ENCODE assay signal across 15 mouse cellular contexts in the genomic region with DNA sequence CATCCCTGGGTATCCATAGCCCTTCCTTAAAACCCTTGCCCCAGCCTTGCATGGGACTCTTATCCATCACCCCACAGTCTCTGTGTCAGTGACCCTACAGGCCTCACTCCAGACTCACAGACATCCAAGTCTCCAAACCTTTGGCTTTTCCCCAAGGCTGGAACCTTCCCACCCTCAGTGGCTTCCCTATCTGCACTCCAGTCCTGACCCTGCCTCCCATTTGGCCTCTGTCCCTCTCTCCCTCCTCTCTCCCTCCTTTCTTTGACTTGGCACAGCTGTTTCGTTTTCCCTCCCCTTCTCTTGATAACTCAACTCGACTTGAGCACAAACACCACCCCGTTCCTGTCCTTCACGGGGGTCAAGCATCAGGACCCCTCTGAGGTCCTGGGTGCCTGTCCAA. TPM values are rescaled to one million over a fixed set of nuclear protein-coding genes. Genes with fewer than 3 reads are reported as not detected.
DNase-seq lines count a peak whose midpoint lies in the region; ATAC-seq and TF ChIP-seq lines count a peak whose summit lies in the region.
"Had no signal": no experiment of that assay in that cellular context is flagged by ENCODE, and none has a peak within 500 bp of the region (broad histone marks: within the 10 kb centered on the region; RNA-seq: fewer than 3 reads in every experiment).

No protein-coding gene starts in this region.

- H3K4me2 ChIP-seq in forebrain, embryonic 14.5 days (ENCODE audit: low read length): no peak overlapping the region
- H3K4me2 ChIP-seq: embryonic facial prominence, embryonic 12.5 days; forebrain, embryonic 12.5 days; limb, embryonic 12.5 days; lung, embryonic 15.5 days; neural tube, embryonic 15.5 days had no signal

- no peaks in the 10 kb centered on the region for H3K79me2 ChIP-seq in heart, adult 2 months (replicated peaks; ENCODE audit: control insufficient read depth, insufficient read depth, low read length)

- H3K27me3 ChIP-seq in heart, adult 2 months (ENCODE audit: control insufficient read depth, insufficient read depth, low read length): no peaks in the 10 kb centered on the region
- peaks cover 13% of the 10 kb centered on the region; the same call in 1 of the 2 replicates for H3K27me3 ChIP-seq in heart, embryonic 10.5 days (ENCODE audit: insufficient read depth, poor library complexity, severe bottlenecking)
- H3K27me3 ChIP-seq in forebrain, embryonic 14.5 days (replicated peaks; ENCODE audit: control insufficient read depth, insufficient read depth, low read length): no peaks in the 10 kb centered on the region
- H3K27me3 ChIP-seq: embryonic facial prominence, embryonic 12.5 days; forebrain, embryonic 12.5 days; lung, embryonic 15.5 days; neural tube, embryonic 15.5 days had no signal

- peak; percentile 75 to 84 for DNase-seq in heart, adult 2 months
- DNase-seq in heart, embryonic 10.5 days (ENCODE audit: low spot score): no peak
- DNase-seq in gastrocnemius, adult 18-20 months (ENCODE audit: low spot score): peak; percentile 74
- peak; percentile 82 to 84 for DNase-seq in heart, postnatal 10 days
- peak; percentile 32 for DNase-seq in lung, adult 2 months
- no peak for DNase-seq in layer of hippocampus, adult 9-11 months
- DNase-seq in frontal cortex, postnatal 14 days (ENCODE audit: low spot score in 2 of 2): no peak
- DNase-seq in forebrain, embryonic 14.5 days (ENCODE audit: low spot score): no peak
- DNase-seq: cerebellum, postnatal 14 days had no signal

- H3K4me3 ChIP-seq in heart, adult 2 months: no peak overlapping the region
- H3K4me3 ChIP-seq in heart, embryonic 10.5 days: no peak overlapping the region
- no peak overlapping the region for H3K4me3 ChIP-seq in lung, adult 2 months (replicated peaks; ENCODE audit: extremely low read depth, low read depth, low read length)
- no peak overlapping the region for H3K4me3 ChIP-seq in forebrain, embryonic 14.5 days (ENCODE audit: low read depth, low read length)
- H3K4me3 ChIP-seq: embryonic facial prominence, embryonic 12.5 days; forebrain, embryonic 12.5 days; limb, embryonic 12.5 days; lung, embryonic 15.5 days; neural tube, embryonic 15.5 days had no signal

- no peak for TF ChIP-seq POLR2A in heart, adult 2 months (IDR thresholded peaks at IDR 0.05; ENCODE audit: insufficient read depth, low read depth, low read length)
- no peak for TF ChIP-seq POLR2A in lung, adult 2 months (IDR thresholded peaks at IDR 0.05; ENCODE audit: borderline replicate concordance, extremely low read depth, low read depth, low read length)

- TF ChIP-seq CTCF in heart, adult 2 months (IDR thresholded peaks at IDR 0.05): no peak
- TF ChIP-seq CTCF in lung, adult 2 months (IDR thresholded peaks at IDR 0.05; ENCODE audit: insufficient read depth, low read length): no peak

- H3K27ac ChIP-seq in heart, adult 2 months: peak overlapping the region; percentile 48; the same call in 1 of the 2 replicates
- no peak overlapping the region for H3K27ac ChIP-seq in heart, embryonic 10.5 days
- H3K27ac ChIP-seq in forebrain, embryonic 14.5 days (ENCODE audit: low read depth, low read length): no peak overlapping the region
- H3K27ac ChIP-seq: embryonic facial prominence, embryonic 12.5 days; forebrain, embryonic 12.5 days; limb, embryonic 12.5 days; lung, embryonic 15.5 days; neural tube, embryonic 15.5 days had no signal

- no peak overlapping the region for H3K9ac ChIP-seq in heart, adult 2 months (ENCODE audit: low read depth, low read length)
- H3K9ac ChIP-seq in forebrain, embryonic 14.5 days (ENCODE audit: low read length): no peak overlapping the region
- H3K9ac ChIP-seq: embryonic facial prominence, embryonic 12.5 days; forebrain, embryonic 12.5 days; limb, embryonic 12.5 days; lung, embryonic 15.5 days; neural tube, embryonic 15.5 days had no signal

- intact Hi-C loops in heart, adult 2 months (cut with DNase I): loop anchor here (5.0 kb wide), 1 partner anchor 33 kb away; no protein-coding TSS in a partner anchor
- intact Hi-C loops in heart, postnatal 10 days (cut with DNase I): no loop called here

- H3K9me3 ChIP-seq in heart, embryonic 10.5 days: no peaks in the 10 kb centered on the region
- H3K9me3 ChIP-seq in forebrain, embryonic 14.5 days (replicated peaks; ENCODE audit: control insufficient read depth, low read length): no peaks in the 10 kb centered on the region
- H3K9me3 ChIP-seq: embryonic facial prominence, embryonic 12.5 days; forebrain, embryonic 12.5 days; limb, embryonic 12.5 days; lung, embryonic 15.5 days; neural tube, embryonic 15.5 days had no signal

- no peak for ATAC-seq in forebrain, embryonic 14.5 days

- WGBS in heart, adult 2 months: 38% methylated on average over 4 of the region's 4 CpGs
- WGBS in heart, embryonic 10.5 days: 56% methylated on average over 4 of the region's 4 CpGs
- WGBS in lung, adult 2 months: 18% methylated on average over 4 of the region's 4 CpGs
- 77% methylated on average over 4 of the region's 4 CpGs for WGBS in forebrain, embryonic 14.5 days

- TF ChIP-seq EP300 in heart, adult 2 months (IDR thresholded peaks at IDR 0.05; ENCODE audit: insufficient read depth, low read depth, low read length): no peak

- H3K36me3 ChIP-seq in heart, adult 2 months (ENCODE audit: control insufficient read depth, insufficient read depth, low read length): no peaks in the 10 kb centered on the region
- H3K36me3 ChIP-seq in heart, embryonic 10.5 days: no peaks in the 10 kb centered on the region
- no peaks in the 10 kb centered on the region for H3K36me3 ChIP-seq in forebrain, embryonic 14.5 days (ENCODE audit: control insufficient read depth, insufficient read depth, low read length)
- H3K36me3 ChIP-seq: embryonic facial prominence, embryonic 12.5 days; forebrain, embryonic 12.5 days; limb, embryonic 12.5 days; lung, embryonic 15.5 days; neural tube, embryonic 15.5 days had no signal

- peaks cover 6% of the 10 kb centered on the region for H3K4me1 ChIP-seq in heart, adult 2 months (ENCODE audit: control insufficient read depth, insufficient read depth, low read length)
- H3K4me1 ChIP-seq in heart, embryonic 10.5 days: peaks cover 23% of the 10 kb centered on the region
- H3K4me1 ChIP-seq in lung, adult 2 months (ENCODE audit: control insufficient read depth, insufficient read depth, low read length): peaks cover 11% of the 10 kb centered on the region
- H3K4me1 ChIP-seq in forebrain, embryonic 14.5 days (ENCODE audit: control insufficient read depth, insufficient read depth, low read length): no peaks in the 10 kb centered on the region
- H3K4me1 ChIP-seq: forebrain, embryonic 12.5 days; limb, embryonic 12.5 days had no signal

RNA-seq across cellular contexts. Expression of a gene that starts 20.1 kb away (rescaled TPM):
- 10 to 100 TPM; 28.5 to 28.8 TPM for total RNA-seq in heart, adult 2 months (2021)
- polyA plus RNA-seq in heart, adult 2 months (2012; rRNA removed): 27.3 and 32.7 TPM in 2 replicates
- 0.04 and 0.07 TPM in 2 replicates for polyA plus RNA-seq in heart, embryonic 10.5 days (2016; fragmentation: Nextera tagmentation; extraction: Ambion mirVana)
- total RNA-seq in gastrocnemius, adult 18-20 months (2021): 10 to 100 TPM; 28.3 to 32.8 TPM
- 10 to 100 TPM; 63.9 to 66.5 TPM for total RNA-seq in heart, postnatal 10 days (2021)
- 39.6 and 49.2 TPM in 2 replicates for polyA plus RNA-seq in lung, adult 2 months (2012; rRNA removed)
- 0.04 and 0.10 TPM in 2 replicates for polyA plus RNA-seq in forebrain, embryonic 14.5 days (2014; fragmentation: Nextera tagmentation; extraction: Ambion mirVana)
- polyA plus RNA-seq: limb, embryonic 12.5 days had no signal

RNA-seq across cellular contexts. Expression of a gene that starts 43.5 kb away (rescaled TPM):
- 10 to 100 TPM; 15.3 to 18.4 TPM for total RNA-seq in heart, adult 2 months (2021)
- 25.3 and 27.4 TPM in 2 replicates for polyA plus RNA-seq in heart, adult 2 months (2012; rRNA removed)
- 74.0 and 76.8 TPM in 2 replicates for polyA plus RNA-seq in heart, embryonic 10.5 days (2016; fragmentation: Nextera tagmentation; extraction: Ambion mirVana)
- 1 to 10 TPM; 5.9 to 7.9 TPM for total RNA-seq in gastrocnemius, adult 18-20 months (2021)
- total RNA-seq in heart, postnatal 10 days (2021): 10 to 100 TPM; 19.0 to 19.3 TPM
- 81.8 and 88.0 TPM in 2 replicates for polyA plus RNA-seq in lung, adult 2 months (2012; rRNA removed)
- 75.0 and 90.9 TPM in 2 replicates for polyA plus RNA-seq in forebrain, embryonic 14.5 days (2014; fragmentation: Nextera tagmentation; extraction: Ambion mirVana)

RNA-seq across cellular contexts. Expression of a gene that starts 45.9 kb away (rescaled TPM):
- total RNA-seq in heart, adult 2 months (2021): 1 to 10 TPM; 7.9 TPM
- 4.0 and 8.8 TPM in 2 replicates for polyA plus RNA-seq in heart, adult 2 months (2012; rRNA removed)
- polyA plus RNA-seq in heart, embryonic 10.5 days (2016; fragmentation: Nextera tagmentation; extraction: Ambion mirVana): 12.6 TPM in 2 replicates
- total RNA-seq in gastrocnemius, adult 18-20 months (2021): 1 to 10 TPM; 5.7 to 6.0 TPM
- total RNA-seq in heart, postnatal 10 days (2021): 1 to 10 TPM; 8.5 to 9.9 TPM
- polyA plus RNA-seq in lung, adult 2 months (2012; rRNA removed): 2.4 and 2.9 TPM in 2 replicates
- 12.6 and 14.9 TPM in 2 replicates for polyA plus RNA-seq in forebrain, embryonic 14.5 days (2014; fragmentation: Nextera tagmentation; extraction: Ambion mirVana)

RNA-seq across cellular contexts. Expression of a gene that starts 53.2 kb away (rescaled TPM):
- 10 to 100 TPM; 16.8 to 19.7 TPM for total RNA-seq in heart, adult 2 months (2021)
- polyA plus RNA-seq in heart, adult 2 months (2012; rRNA removed): 18.0 and 26.6 TPM in 2 replicates
- polyA plus RNA-seq in heart, embryonic 10.5 days (2016; fragmentation: Nextera tagmentation; extraction: Ambion mirVana): not detected in 2 replicates
- 10 to 100 TPM in 1 of 2 experiments, 1 to 10 TPM in 1; 4.3 to 11.7 TPM for total RNA-seq in gastrocnemius, adult 18-20 months (2021)
- 10 to 100 TPM; 15.8 to 19.5 TPM for total RNA-seq in heart, postnatal 10 days (2021)
- 136 and 137 TPM in 2 replicates for polyA plus RNA-seq in lung, adult 2 months (2012; rRNA removed)
- not detected in 2 replicates for polyA plus RNA-seq in forebrain, embryonic 14.5 days (2014; fragmentation: Nextera tagmentation; extraction: Ambion mirVana)
- polyA plus RNA-seq: C2C12; embryonic facial prominence, embryonic 12.5 days; forebrain, embryonic 12.5 days; limb, embryonic 12.5 days had no signal

Comparison
In these comparisons a context has a peak if more than half of its experiments do, and no peak if none do; other contexts are left out.
1. DNase-seq: peak in heart, adult 2 months (2 of 2), gastrocnemius, adult 18-20 months (single experiment), heart, postnatal 10 days (2 of 2) and lung, adult 2 months (single experiment); none in heart, embryonic 10.5 days (single experiment), layer of hippocampus, adult 9-11 months (single experiment), frontal cortex, postnatal 14 days (0 of 2) and forebrain, embryonic 14.5 days (single experiment).
2. RNA of a gene that starts 20.1 kb away (polyA plus RNA-seq): 39.6 to 49.2 TPM in lung, adult 2 months and 27.3 to 32.7 TPM in heart, adult 2 months; 0.04 to 0.10 TPM in forebrain, embryonic 14.5 days and 0.04 to 0.07 TPM in heart, embryonic 10.5 days; every median in the first group is over 10 times any median in the second.